Mouse (Mus musculus): Measurements from ENCODE around the gene Tmem191c.

Gene Tmem191c

GRCm38 (mm10) chr16:17331855-17332254 is 56.0 kb downstream of the Tmem191c start:
- DNase-seq = no peak
